Mouse (Mus musculus): ENCODE results near the gene Erbb2. TPM values are rescaled to one million over a fixed set of nuclear protein-coding genes. Genes with fewer than 3 reads are reported as not detected.

Gene Erbb2
- polyA plus RNA-seq, 1 experiment from 2014 or later, result 1.2 TPM

- H3K27ac ChIP-seq (ENCODE audit: low read depth), result no peak overlapping the region
- no peak overlapping the region for H3K4me3 ChIP-seq (ENCODE audit: low read depth, low read length)
- H3K9me3 ChIP-seq (ENCODE audit: low read length), result no peaks in the 10 kb centered on the region
- DNase-seq, result no peak
- H3K4me2 ChIP-seq (ENCODE audit: low read depth, low read length), result no peak overlapping the region
- H3K4me1 ChIP-seq (ENCODE audit: insufficient read depth), result 0 out of 2 replicates have a peak, but pooled peaks cover 2% of the 10 kb centered on the region
- H3K27me3 ChIP-seq (ENCODE audit: insufficient read depth, low read length), result no peaks in the 10 kb centered on the region
- no peak overlapping the region for H3K9ac ChIP-seq (replicated peaks)
- TF ChIP-seq EP300 (IDR thresholded peaks at IDR 0.05; ENCODE audit: low read depth) (no peak), CTCF (IDR thresholded peaks at IDR 0.05; ENCODE audit: low read depth) (no peak)
- no peak for ATAC-seq
- no peaks in the 10 kb centered on the region for H3K36me3 ChIP-seq (replicated peaks; ENCODE audit: insufficient read depth, low read length)
- WGBS (ENCODE audit: insufficient replicate concordance), result 39% methylated on average over 6 of the region's 6 CpGs
Measured at GRCm38 (mm10) chr11:98481231-98481630, 69.0 kb downstream of the Erbb2 start.

- TF ChIP-seq EP300 (IDR thresholded peaks at IDR 0.05; ENCODE audit: low read depth) (no peak), CTCF (IDR thresholded peaks at IDR 0.05; ENCODE audit: low read depth) (no peak)
- Histone ChIP-seq H3K9me3 (ENCODE audit: low read length) (no peaks in the 10 kb centered on the region), H3K9ac (replicated peaks) (no peak overlapping the region), H3K4me3 (ENCODE audit: low read depth, low read length) (no peak overlapping the region), H3K4me1 (ENCODE audit: insufficient read depth) (0 out of 2 replicates have a peak, but pooled peaks cover 2% of the 10 kb centered on the region), H3K27me3 (ENCODE audit: insufficient read depth, low read length) (no peaks in the 10 kb centered on the region), H3K36me3 (replicated peaks; ENCODE audit: insufficient read depth, low read length) (no peaks in the 10 kb centered on the region), H3K4me2 (ENCODE audit: low read depth, low read length) (no peak overlapping the region), H3K27ac (ENCODE audit: low read depth) (no peak overlapping the region)
- no peak for DNase-seq
- ATAC-seq, result no peak
- WGBS (ENCODE audit: insufficient replicate concordance), result 68% methylated on average over 10 of the region's 10 CpGs
Measured at GRCm38 (mm10) chr11:98482067-98482466, 69.8 kb downstream of the Erbb2 start.

- Histone ChIP-seq H3K9me3 (ENCODE audit: low read length) (no peaks in the 10 kb centered on the region), H3K36me3 (replicated peaks; ENCODE audit: insufficient read depth, low read length) (no peaks in the 10 kb centered on the region), H3K4me2 (ENCODE audit: low read depth, low read length) (no peak overlapping the region), H3K4me3 (ENCODE audit: low read depth, low read length) (no peak overlapping the region), H3K4me1 (ENCODE audit: insufficient read depth) (peaks cover under 1% of the 10 kb centered on the region; the same call in 1 of the 2 replicates), H3K27ac (ENCODE audit: low read depth) (no peak overlapping the region), H3K27me3 (ENCODE audit: insufficient read depth, low read length) (no peaks in the 10 kb centered on the region), H3K9ac (replicated peaks) (no peak overlapping the region)
- TF ChIP-seq EP300 (IDR thresholded peaks at IDR 0.05; ENCODE audit: low read depth) (no peak), CTCF (IDR thresholded peaks at IDR 0.05; ENCODE audit: low read depth) (no peak)
- 74% methylated on average over 2 of the region's 2 CpGs for WGBS (ENCODE audit: insufficient replicate concordance)
- no peak for DNase-seq
- no peak for ATAC-seq
Measured at GRCm38 (mm10) chr11:98485749-98486148, 73.5 kb downstream of the Erbb2 start.

Other genes with a start within 250 kb of the Erbb2 start
- 15.0 and 16.2 TPM in 2 replicates for gene Med1, start 219.2 kb upstream of the Erbb2 start, polyA plus RNA-seq (2015; fragmentation: Nextera tagmentation; extraction: Ambion mirVana)
- 3.2 and 3.9 TPM in 2 replicates for gene Cdk12, start 209.4 kb upstream of the Erbb2 start, polyA plus RNA-seq (2015; fragmentation: Nextera tagmentation; extraction: Ambion mirVana)
- not detected in 2 replicates for gene Neurod2, start 82.8 kb upstream of the Erbb2 start, polyA plus RNA-seq (2015; fragmentation: Nextera tagmentation; extraction: Ambion mirVana)
- 5.4 and 6.6 TPM in 2 replicates for gene Ppp1r1b, start 64.1 kb upstream of the Erbb2 start, polyA plus RNA-seq (2015; fragmentation: Nextera tagmentation; extraction: Ambion mirVana)
- gene Stard3, start 54.1 kb upstream of the Erbb2 start, polyA plus RNA-seq (2015; fragmentation: Nextera tagmentation; extraction: Ambion mirVana), result 14.5 and 15.4 TPM in 2 replicates
- 0.26 and 6.0 TPM in 2 replicates for gene Tcap, start 28.7 kb upstream of the Erbb2 start, polyA plus RNA-seq (2015; fragmentation: Nextera tagmentation; extraction: Ambion mirVana)
- not detected in 2 replicates for gene Pnmt, start 26.0 kb upstream of the Erbb2 start, polyA plus RNA-seq (2015; fragmentation: Nextera tagmentation; extraction: Ambion mirVana)
- 2.5 and 3.0 TPM in 2 replicates for gene Pgap3, start 12.0 kb upstream of the Erbb2 start, polyA plus RNA-seq (2015; fragmentation: Nextera tagmentation; extraction: Ambion mirVana)
- gene Mien1, start 26.5 kb downstream of the Erbb2 start, polyA plus RNA-seq (2015; fragmentation: Nextera tagmentation; extraction: Ambion mirVana), result 83.8 and 89.4 TPM in 2 replicates
- 31.4 and 37.2 TPM in 2 replicates for gene Grb7, start 33.9 kb downstream of the Erbb2 start, polyA plus RNA-seq (2015; fragmentation: Nextera tagmentation; extraction: Ambion mirVana)
- gene Ikzf3, start 133.6 kb downstream of the Erbb2 start, polyA plus RNA-seq (2015; fragmentation: Nextera tagmentation; extraction: Ambion mirVana), result 1.2 and 1.3 TPM in 2 replicates
- gene Zpbp2, start 138.6 kb downstream of the Erbb2 start, polyA plus RNA-seq (2015; fragmentation: Nextera tagmentation; extraction: Ambion mirVana), result 0.65 and 1.1 TPM in 2 replicates
- gene Ormdl3, start 174.9 kb downstream of the Erbb2 start, polyA plus RNA-seq (2015; fragmentation: Nextera tagmentation; extraction: Ambion mirVana), result 39.3 and 42.0 TPM in 2 replicates
- gene Lrrc3c, start 185.8 kb downstream of the Erbb2 start, polyA plus RNA-seq (2015; fragmentation: Nextera tagmentation; extraction: Ambion mirVana), result not detected in 2 replicates
- gene Gm12355, start 213.2 kb downstream of the Erbb2 start, polyA plus RNA-seq (2015; fragmentation: Nextera tagmentation; extraction: Ambion mirVana), result 0.33 and 0.39 TPM in 2 replicates
- not detected in 2 replicates for gene Gsdma3, start 213.9 kb downstream of the Erbb2 start, polyA plus RNA-seq (2015; fragmentation: Nextera tagmentation; extraction: Ambion mirVana)
- gene Gsdma2, start 234.3 kb downstream of the Erbb2 start, polyA plus RNA-seq (2015; fragmentation: Nextera tagmentation; extraction: Ambion mirVana), result not detected in 2 replicates

All from liver, postnatal 0 days (tissue).